Mouse (Mus musculus): Measurements from ENCODE around the gene Ankzf1. TPM values are rescaled to one million over a fixed set of nuclear protein-coding genes. Genes with fewer than 3 reads are reported as not detected.

Gene Ankzf1
- polyA plus RNA-seq (2012; rRNA removed), result 47.4 and 54.1 TPM in 2 replicates

GRCm38 (mm10) chr1:75191622-75192402 lies at the start of gene Ankzf1, which contains the start of gene Atg9a:
Gene Ankzf1, plus strand, starts transcription at chr1:75192151.
Gene Atg9a, minus strand, starts transcription at chr1:75192196.
- Histone ChIP-seq H3K4me3 (ENCODE audit: insufficient read depth, low read length) (peak within 1 kb of the TSS; percentile 93), H3K4me1 (ENCODE audit: control insufficient read depth, insufficient read depth, low read length) (peaks cover 3% of the 10 kb centered on the region; the same call in 1 of the 2 replicates), H3K27ac (ENCODE audit: insufficient read depth, low read length) (peak within 1 kb of the TSS; percentile 85)
- TF ChIP-seq CTCF (IDR thresholded peaks at IDR 0.05; ENCODE audit: extremely low read depth, insufficient read depth, low read length), result no peak
- TF ChIP-seq POLR2A (IDR thresholded peaks at IDR 0.05; ENCODE audit: extremely low read depth, insufficient read depth, low read length), result peak; percentile 80

GRCm38 (mm10) chr1:75142301-75143261 lies 49.4 kb upstream of the Ankzf1 start, which contains the start of the genes Cnppd1 and Retreg2:
Gene Cnppd1, minus strand, starts transcription at chr1:75142711.
Gene Retreg2, plus strand, starts transcription at chr1:75142778.
- Histone ChIP-seq H3K27ac (ENCODE audit: insufficient read depth, low read length) (peak within 1 kb of the TSS; percentile 99), H3K4me1 (ENCODE audit: control insufficient read depth, insufficient read depth, low read length) (no peaks in the 10 kb centered on the region), H3K4me3 (ENCODE audit: insufficient read depth, low read length) (peak within 1 kb of the TSS; percentile 75)
- peak; percentile 88 for TF ChIP-seq POLR2A (IDR thresholded peaks at IDR 0.05; ENCODE audit: extremely low read depth, insufficient read depth, low read length)
- peak; percentile 28; the same call in 1 of the 2 replicates for TF ChIP-seq CTCF (IDR thresholded peaks at IDR 0.05; ENCODE audit: extremely low read depth, insufficient read depth, low read length)

- H3K27ac ChIP-seq (ENCODE audit: insufficient read depth, low read length), result no peak overlapping the region
- no peak for TF ChIP-seq POLR2A (IDR thresholded peaks at IDR 0.05; ENCODE audit: extremely low read depth, insufficient read depth, low read length)
- TF ChIP-seq CTCF (IDR thresholded peaks at IDR 0.05; ENCODE audit: extremely low read depth, insufficient read depth, low read length), result no peak
- no peak overlapping the region for H3K4me3 ChIP-seq (ENCODE audit: insufficient read depth, low read length)
- H3K4me1 ChIP-seq (ENCODE audit: control insufficient read depth, insufficient read depth, low read length), result no peaks in the 10 kb centered on the region
Observed at GRCm38 (mm10) chr1:75145589-75145988, 46.4 kb upstream of the Ankzf1 start.

- H3K27ac ChIP-seq (ENCODE audit: insufficient read depth, low read length), result no peak overlapping the region
- H3K4me1 ChIP-seq (ENCODE audit: control insufficient read depth, insufficient read depth, low read length), result no peaks in the 10 kb centered on the region
- no peak for TF ChIP-seq CTCF (IDR thresholded peaks at IDR 0.05; ENCODE audit: extremely low read depth, insufficient read depth, low read length)
- TF ChIP-seq POLR2A (IDR thresholded peaks at IDR 0.05; ENCODE audit: extremely low read depth, insufficient read depth, low read length), result no peak
- H3K4me3 ChIP-seq (ENCODE audit: insufficient read depth, low read length), result no peak overlapping the region
Observed at GRCm38 (mm10) chr1:75147411-75148135, 44.4 kb upstream of the Ankzf1 start.

- Histone ChIP-seq H3K27ac (ENCODE audit: insufficient read depth, low read length) (no peak overlapping the region), H3K4me1 (ENCODE audit: control insufficient read depth, insufficient read depth, low read length) (no peaks in the 10 kb centered on the region), H3K4me3 (ENCODE audit: insufficient read depth, low read length) (no peak overlapping the region)
- TF ChIP-seq POLR2A (IDR thresholded peaks at IDR 0.05; ENCODE audit: extremely low read depth, insufficient read depth, low read length) (no peak), CTCF (IDR thresholded peaks at IDR 0.05; ENCODE audit: extremely low read depth, insufficient read depth, low read length) (no peak)
Observed at GRCm38 (mm10) chr1:75148727-75149126, 43.2 kb upstream of the Ankzf1 start.

GRCm38 (mm10) chr1:75155837-75156236 lies 36.1 kb upstream of the Ankzf1 start:
- no peak overlapping the region for H3K4me3 ChIP-seq (ENCODE audit: insufficient read depth, low read length)
- TF ChIP-seq POLR2A (IDR thresholded peaks at IDR 0.05; ENCODE audit: extremely low read depth, insufficient read depth, low read length), result no peak
- TF ChIP-seq CTCF (IDR thresholded peaks at IDR 0.05; ENCODE audit: extremely low read depth, insufficient read depth, low read length), result no peak
- H3K27ac ChIP-seq (ENCODE audit: insufficient read depth, low read length), result no peak overlapping the region
- no peaks in the 10 kb centered on the region for H3K4me1 ChIP-seq (ENCODE audit: control insufficient read depth, insufficient read depth, low read length)

GRCm38 (mm10) chr1:75158990-75159389 lies 33.0 kb upstream of the Ankzf1 start:
- H3K27ac ChIP-seq (ENCODE audit: insufficient read depth, low read length), result no peak overlapping the region
- no peaks in the 10 kb centered on the region for H3K4me1 ChIP-seq (ENCODE audit: control insufficient read depth, insufficient read depth, low read length)
- no peak for TF ChIP-seq CTCF (IDR thresholded peaks at IDR 0.05; ENCODE audit: extremely low read depth, insufficient read depth, low read length)
- no peak overlapping the region for H3K4me3 ChIP-seq (ENCODE audit: insufficient read depth, low read length)

GRCm38 (mm10) chr1:75159540-75160255 lies 32.3 kb upstream of the Ankzf1 start:
- no peak overlapping the region for H3K4me3 ChIP-seq (ENCODE audit: insufficient read depth, low read length)

More at GRCm38 (mm10) chr1:75159540-75160255, 32.3 kb upstream of the Ankzf1 start:
- no peak for TF ChIP-seq POLR2A (IDR thresholded peaks at IDR 0.05; ENCODE audit: extremely low read depth, insufficient read depth, low read length)
- no peak for TF ChIP-seq CTCF (IDR thresholded peaks at IDR 0.05; ENCODE audit: extremely low read depth, insufficient read depth, low read length)
- Histone ChIP-seq H3K27ac (ENCODE audit: insufficient read depth, low read length) (no peak overlapping the region), H3K4me1 (ENCODE audit: control insufficient read depth, insufficient read depth, low read length) (no peaks in the 10 kb centered on the region)
